Mouse (Mus musculus): ENCODE measurements around the gene Pold1.

Pold1 gene

DNA sequence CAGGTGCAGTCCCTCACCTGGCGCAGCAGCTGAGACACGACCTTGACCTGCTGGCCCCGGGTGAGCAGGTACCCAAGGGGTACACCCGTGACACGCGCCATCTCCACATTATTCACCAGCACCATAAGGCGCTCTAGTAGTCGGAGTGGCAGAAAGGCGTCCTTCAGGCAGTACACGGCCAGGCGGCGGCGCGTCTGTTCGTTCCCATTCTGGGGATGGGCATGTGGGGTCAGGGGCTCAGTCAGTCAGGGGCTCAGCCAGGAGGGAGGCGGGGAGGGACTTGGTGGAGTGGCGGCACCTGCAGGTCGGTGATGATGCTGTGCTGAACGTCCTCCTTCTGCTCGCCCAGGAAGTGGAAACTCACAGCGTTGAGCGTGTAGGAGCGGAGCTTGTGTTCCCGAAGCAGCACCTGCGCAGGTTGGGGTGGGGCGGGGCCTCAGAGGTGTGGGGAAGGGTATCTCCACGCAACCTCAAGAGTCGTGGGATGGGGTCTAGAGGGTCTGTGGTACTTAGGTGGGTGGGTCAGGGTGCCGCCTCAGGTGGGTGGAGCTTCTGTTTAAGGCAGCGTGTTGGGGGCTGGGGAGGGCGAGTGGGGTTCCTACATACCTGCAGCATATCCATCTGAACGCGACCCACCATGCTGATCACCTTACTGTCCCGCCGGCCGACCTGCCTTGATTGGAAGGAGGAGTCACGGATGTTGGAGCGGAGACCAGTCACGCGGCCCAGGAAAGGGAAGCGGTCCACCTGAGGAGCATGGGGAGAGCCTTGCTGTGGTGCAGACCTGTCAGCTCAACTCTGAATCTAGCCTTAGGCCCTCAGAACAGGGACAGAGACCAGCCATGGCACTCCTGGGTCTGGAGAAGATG, 9.7 kb downstream of the Pold1 start:
- no peak for DNase-seq

DNA sequence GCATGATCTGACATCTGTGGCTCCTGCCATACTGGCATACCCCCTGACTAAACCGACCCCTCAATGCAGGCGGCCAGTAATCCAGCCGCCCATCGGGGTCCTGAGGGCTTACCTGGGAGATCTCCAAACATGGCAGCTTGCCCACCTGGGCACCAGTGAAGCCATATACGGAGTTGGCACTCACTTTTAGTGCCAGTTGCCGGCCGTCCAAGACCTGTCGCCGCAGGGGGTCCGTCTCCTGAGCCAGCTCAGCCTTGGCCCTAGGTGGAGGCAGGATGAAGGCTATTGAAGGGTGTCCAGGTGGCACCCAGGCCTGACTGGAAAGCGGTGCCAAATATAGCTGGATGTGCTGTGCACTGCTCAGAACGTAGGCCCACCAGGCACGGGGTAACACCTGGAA, 11.2 kb downstream of the Pold1 start:
- DNase-seq: no peak

DNA sequence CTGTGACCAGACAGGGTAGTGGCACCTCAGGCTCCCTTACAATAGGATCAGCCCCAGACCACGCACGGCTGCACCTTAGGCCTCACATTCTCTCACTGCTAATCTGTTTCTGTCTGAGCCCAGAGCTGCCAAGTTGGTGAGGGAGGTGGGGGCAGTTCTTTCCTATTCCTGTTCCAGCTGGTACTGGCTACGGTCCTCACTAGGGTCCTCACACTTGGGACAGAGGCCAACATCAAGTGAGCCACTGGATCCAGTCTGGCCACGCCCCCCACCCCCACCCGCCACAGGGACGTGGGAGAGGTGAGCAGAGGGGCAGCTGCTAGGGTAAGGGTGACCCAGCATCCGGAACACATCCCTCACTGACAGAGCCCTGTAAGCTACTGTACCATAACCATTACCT, 11.6 kb downstream of the Pold1 start:
- DNase-seq: no peak

DNA sequence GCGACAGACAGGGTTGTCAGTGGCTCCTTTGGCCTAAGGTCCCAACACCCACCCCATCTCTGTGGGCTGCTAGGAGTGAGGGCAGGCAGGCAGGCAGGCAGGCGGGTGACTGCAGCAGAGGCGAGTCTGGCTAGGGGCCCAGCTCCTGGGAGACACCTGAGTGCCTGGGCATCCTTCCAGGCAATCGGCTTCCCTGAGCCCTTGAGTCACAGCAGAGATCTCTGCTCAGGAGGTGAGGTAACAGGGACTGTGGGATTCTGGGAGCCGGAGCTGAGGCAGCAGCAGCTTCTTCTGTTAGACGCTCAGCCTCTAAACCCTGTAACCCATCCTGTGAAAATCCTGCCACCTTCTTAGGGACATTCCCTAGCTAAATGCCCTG, 12.1 kb downstream of the Pold1 start:
- peak; percentile 46 for DNase-seq

DNA sequence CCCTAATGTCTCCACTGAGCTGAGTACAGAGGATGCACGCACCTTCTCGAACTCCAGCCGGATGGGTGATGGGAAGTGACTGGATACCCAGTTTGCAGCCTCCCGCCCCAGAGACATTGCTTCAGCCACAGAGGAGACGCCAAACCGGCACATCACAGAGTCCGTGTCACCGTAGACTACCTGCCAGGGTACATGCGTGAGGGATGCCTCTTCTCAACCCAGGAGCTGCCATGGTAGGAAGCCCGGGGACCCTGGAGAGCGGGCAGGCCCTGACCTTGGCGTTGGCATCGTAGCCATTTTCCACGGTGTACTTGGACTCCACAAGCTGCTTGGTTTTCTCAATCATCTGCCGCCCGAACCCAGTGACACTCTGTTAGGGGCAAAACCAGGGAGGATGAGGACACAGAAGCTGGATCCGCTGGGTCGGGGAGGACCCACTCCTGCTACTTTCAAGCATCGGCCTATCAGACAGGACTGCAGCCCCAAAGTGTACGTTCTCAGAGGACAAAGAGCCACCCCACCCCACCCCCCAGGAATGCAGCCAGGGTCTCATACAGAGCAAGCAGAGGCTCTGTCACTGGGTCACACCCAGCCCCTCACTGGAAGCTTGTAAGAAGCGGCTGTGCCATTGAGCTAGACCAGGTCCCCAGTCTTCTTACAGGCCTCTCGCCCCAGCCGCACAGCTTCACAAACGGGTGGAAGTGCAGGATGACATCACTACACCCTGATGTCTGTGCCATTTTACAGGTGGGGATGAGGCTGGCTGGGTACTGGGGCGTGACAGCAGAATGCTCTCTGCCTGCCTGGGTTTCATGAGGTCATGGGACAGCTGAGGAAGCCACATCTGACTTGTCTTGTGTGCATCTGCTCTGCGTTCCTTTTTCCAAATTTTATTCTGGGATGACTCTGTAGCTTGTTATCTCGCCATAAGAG, 12.7 kb downstream of the Pold1 start:
- DNase-seq: no peak

DNA sequence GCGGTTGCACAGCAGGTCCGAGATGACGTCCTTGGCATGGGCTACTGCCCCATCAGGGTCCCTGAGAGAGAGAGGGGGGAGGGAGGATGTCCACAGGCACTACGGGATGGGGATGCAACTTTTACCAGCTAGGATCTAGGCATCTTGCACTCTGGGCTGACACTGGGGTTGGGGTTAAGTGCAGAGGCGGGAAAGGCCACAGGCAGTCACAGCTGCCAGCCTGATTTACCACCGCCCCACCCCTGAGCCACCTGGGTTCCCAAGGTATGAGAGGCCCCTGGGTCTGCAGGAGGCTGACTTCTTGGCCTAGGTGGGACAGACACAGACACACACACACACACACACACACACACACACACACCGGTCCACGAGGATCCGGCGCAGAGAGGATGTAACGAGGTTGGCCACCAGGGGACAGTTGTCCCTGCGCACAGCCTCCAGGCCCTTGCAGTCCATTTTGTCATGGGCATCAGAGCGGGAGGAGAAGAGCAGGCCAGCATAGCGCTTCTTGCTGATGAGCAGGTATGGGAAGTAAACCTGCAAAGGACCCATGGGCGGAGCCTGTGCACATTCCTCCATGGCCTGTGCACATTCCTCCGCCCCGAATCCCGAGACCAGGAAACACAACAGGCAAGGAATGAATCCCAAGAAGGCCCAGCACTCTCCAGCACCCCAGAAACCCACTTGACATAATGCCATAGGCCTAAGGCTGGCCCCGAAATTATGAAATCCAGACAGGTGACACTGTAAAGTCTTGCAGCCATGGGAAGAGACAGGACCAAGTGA, 13.8 kb downstream of the Pold1 start:
- DNase-seq: no peak

DNA sequence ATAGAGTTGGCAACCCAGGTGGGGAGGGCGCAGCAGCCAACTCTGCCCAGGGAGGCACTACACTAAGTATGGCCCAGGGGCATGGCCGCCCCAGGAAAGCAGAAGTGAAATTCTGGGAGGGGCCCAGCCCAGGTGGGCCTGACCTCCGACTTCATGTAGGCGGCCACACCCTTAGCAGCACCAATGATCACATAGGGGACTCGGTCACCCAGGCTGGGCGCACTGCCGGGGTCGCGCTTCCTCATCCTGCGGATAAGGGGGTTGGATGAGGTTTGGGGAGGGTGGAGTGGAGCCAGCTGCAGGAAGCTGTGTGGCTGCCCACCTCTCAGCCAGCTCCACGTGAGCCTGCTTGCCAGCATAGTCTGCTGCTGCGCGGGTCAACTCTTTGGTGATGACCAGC, 14.4 kb downstream of the Pold1 start:
- no peak for DNase-seq

DNA sequence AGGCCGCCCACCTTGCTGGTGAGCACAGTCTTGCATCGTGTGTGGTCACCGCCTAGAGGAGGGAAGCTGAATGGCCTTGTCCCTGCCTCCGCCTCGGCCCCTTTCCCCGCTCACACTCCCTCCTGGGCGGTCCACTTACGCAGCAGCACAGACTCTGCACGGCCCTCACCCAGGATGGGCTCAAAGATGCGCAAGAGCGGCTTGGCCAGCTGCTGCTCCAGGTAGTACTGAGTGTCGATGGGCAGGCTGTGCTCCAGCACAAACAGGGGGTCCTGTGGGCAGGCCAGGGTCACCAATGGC, 15.0 kb downstream of the Pold1 start:
- no peak for DNase-seq

DNA sequence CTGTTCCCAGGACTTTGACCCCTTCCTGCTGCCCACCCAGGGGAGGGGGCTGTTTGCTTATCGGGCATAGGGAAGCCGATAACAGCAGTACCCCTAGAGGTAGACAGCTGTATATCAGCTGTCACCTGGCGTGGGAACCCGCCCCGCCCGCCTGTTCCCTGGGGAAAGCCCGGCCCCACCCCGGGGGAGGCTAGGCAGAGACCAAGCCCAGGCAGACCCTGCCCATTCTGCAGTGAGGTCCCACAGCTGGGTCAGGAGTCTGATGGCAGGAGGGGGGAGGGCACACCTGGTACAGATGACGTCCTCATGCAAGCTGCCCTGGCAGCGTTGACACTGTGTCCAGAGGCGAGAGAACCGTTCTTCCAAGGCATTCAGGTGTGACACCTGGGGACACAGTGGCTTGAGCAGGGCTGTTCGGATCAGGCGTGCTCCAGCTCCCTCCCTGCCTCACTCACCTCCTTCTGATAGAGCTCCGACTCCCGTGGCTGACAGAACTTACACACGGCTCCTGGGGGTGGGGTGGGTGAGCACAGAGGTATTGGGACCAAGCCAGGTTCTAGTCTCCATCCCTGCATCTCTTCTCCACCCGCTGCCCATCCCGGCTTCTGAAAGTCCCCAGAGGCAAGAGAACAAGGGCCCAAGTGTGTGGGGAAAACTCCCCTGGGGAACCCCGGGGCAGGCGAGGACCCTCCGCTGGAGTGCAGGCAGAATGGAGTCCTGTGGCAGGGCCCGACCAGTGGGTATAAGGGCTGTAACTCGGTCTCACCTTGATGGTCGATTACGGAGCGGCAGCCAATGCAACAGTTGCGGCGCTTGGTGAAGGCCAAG, 15.5 kb downstream of the Pold1 start:
- DNase-seq: no peak

DNA sequence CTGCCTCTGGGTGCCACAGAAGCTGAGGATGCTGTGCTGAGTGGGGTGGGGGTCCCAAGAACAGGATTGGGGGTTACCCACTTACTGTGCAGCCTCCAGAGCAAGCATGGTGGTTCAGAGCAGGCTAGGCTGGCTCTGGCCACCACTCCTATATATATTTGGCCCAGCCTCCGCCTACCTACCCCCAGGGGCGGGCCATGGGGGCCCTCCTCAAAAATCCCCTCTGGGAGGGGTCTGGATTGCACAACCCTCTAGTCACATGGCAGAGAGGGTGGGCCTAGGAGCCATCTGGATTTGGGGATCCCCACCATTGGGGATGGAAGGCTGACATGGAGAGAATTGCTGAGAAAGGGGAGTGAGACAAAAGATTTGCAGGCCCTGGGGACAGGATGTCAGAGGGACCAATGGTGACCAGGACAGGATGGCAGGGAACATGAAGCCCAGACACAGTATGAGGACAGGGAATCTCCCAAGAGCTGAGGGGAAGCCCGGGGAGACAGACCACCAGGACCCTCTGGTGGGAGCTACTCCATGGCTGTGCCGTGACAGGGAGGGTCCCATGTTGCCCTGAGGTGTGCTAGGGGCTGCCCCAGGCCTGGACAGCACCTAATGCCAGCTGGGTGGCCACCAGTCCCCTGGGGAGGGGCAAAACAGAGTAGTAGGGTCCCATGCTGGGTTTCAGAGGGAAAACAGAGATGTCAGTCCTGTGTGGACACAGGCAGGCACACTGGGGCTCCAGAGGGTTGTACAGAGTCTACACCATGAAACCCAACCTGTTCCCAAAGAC, 16.5 kb downstream of the Pold1 start, which contains the start of gene Spib:
Spib (minus strand) TSS at position 126 of the 787 bp plus-strand sequence.
- no peak for DNase-seq

DNA sequence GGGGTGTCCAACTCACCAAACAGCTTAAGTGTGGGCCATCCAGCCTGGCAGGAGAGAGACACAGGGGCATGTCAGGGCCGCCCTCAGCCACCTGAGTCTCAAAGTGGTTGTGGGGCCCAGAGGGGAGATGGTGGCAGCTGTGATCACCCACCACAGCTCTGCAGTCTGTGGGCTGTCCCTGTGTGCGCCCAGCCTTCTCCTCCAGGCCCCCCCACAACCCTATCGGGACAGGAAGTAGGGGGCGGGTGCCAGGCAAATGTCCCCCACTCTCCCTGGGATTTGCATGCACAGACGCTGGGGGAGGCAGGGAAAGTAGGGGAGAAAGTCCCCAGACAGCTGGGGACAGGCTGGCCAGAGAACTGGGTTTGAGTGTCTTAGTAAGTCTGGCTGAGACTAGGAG, 17.4 kb downstream of the Pold1 start:
- no peak for DNase-seq

DNA sequence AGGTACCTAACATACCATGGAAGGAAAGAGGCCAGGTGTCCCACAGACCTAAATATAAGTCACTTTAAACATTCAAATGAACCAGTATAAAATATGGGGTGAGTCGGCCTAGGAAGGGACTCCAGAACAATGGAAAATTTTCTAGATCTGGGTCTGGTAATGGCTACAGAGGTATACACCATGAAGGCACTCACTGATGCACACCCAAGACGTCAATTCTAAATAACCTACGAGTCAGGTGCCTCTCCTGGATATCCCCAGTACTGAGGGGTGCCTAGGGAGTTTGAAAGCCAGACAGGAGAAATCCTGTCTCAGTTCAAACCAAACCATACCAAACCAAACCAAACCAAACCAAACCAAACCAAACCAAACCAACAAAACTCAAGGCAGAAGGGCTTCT, 18.1 kb downstream of the Pold1 start:
- DNase-seq: no peak

DNA sequence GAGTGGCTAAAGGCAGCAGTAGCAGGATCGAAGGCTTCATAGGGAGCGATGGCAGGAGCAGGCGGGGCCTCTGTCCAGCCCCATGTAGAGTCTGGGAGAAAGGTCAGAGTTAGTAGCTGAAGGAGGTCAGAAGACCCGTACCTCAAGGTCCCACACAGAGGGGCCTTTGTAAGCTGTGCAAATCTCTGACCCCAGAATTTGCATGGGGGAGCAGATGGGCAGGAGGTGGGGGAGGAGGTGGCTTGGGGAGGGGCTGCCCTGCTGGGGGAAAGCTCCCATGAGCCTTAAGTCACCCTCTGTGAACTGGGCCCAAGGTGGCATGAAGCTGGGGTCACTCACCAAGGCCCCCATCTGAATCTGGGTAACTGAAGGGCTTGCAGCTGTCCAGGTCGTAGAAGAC, 19.1 kb downstream of the Pold1 start:
- DNase-seq: no peak

DNA sequence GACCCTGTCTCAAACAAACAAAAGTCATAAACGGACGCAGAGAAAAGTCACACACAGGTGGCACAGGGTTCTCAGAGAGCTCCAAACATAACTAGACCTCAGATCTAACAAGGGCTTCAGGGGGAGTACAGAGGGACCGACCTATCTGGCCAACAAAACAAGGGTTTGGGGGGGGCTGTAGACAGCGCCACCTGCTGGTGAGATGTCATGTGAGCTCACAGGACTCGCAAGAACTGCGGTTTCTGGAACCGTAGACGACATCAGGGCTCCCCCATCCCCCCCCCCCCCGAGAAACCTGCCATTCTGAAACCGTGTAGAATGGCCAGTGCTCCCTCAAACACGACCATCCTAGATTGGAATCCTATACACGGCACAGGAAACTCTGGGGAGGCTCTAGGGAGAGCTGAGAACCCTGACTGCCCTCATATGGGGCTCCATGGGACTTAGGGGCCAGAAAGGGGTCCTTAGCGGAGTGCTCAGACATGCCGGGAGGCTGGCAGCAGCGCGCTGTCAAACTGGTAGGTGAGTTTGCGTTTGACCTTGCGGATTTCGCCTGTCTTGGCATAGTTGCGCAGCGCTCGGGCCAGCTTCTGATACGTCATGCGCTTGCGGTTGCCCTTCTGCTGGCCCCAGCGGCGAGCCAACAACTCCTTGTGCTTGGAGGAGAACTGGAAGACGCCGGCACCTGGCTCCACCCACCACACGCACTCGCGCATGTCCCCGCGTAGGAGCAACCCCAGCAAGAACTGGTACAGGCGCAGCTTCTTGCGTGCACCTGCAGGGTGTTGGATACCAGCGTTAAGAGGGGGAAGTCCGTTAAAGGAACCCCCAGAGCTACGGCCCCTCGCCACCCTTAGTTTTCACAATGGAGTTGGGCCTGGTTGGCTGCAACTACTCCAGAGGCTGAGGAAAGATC, 20.9 kb downstream of the Pold1 start:
- peak; percentile 81 for DNase-seq

DNA sequence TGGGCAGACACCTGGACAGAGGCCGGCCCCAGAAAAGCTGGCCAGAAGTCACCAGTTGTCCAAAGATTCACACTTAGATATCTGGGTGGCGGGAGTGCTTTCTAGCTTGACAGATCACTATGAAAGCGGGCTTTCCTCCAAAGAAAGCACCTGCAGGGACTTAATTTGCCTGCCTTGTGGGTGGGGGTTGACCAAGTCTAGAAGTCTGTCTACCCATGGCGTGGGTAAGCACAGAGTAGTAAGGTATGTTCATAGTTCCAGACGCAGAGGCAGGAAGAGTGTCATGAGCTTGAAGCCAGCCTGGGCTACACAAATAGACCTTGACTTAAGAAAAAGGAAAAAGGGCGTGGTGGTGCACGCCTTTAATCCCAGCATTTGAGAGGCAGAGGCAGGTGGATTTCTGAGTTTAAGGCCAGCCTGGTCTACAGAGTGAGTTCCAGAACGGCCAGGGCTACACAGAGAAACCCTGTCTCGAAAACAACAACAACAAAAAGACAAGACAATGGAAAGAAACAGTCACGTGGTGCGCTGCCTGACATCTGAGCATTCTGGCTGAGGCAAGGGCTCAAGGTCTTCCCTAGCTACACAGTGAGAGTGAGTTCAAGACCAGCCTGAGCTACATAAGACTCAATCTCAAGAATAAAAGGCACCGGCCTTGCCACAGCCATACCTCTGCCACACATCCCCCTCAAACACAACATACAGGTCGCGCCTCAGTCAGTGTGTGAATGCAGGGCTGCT, 22.1 kb downstream of the Pold1 start:
- DNase-seq: no peak

DNA sequence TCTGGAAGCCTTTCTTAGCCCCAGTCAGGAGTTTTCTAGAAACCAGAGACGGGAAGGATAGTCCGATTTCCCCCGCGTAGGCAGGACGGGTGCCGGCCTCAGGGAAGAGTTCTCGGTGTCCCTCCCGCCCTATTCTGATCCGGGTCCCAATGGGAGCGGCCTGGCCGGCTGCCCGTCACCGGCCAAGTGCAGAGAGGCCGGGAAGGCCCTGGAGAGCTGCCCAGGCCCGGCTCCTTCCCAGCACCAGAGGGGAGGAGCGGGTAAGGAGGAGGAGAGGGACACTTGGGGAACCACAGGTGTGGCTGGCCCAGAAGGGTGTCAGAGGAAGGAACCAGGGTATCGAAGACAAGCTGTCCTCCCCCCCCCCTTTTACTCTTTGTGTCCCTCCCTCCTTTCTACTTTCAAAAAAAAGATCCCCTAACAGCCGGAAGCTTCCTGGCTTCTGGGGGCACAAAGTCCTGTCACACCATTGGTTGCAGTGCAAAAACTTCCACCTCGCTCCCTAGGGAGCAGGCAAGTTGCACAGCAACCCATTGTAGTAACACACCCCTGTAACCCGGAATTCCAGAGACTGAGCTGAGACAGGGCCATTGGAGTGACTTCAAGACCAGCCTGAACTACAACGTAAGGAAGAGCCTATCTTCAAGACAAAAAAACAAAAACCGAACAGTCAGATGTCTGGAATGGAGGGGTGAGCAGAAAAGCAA, 23.4 kb downstream of the Pold1 start:
- peak; percentile 52 for DNase-seq

DNA sequence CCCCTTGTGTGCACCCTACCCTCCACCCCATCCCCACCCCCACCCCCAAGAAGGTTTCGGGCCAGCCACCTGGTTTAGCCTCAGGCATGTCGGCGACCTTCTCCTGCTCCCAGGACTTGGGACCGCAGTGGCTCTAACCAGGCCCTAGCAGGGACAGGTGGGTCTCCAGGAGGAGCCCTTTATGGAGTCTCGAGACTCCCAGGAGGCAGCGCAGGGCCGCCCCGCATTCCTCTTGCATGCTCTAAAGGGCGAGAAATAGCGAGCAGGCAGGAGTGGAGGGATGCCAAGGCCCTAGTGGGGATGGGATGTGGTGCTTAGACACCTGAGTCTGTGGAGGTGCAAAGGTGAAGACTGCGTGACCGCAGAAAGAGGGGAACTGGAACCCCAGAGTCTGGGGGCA, 24.1 kb downstream of the Pold1 start, which contains the start of gene Mybpc2:
Mybpc2 (minus strand) TSS at position 155 of the 400 bp plus-strand sequence.
- DNase-seq: no peak

DNA sequence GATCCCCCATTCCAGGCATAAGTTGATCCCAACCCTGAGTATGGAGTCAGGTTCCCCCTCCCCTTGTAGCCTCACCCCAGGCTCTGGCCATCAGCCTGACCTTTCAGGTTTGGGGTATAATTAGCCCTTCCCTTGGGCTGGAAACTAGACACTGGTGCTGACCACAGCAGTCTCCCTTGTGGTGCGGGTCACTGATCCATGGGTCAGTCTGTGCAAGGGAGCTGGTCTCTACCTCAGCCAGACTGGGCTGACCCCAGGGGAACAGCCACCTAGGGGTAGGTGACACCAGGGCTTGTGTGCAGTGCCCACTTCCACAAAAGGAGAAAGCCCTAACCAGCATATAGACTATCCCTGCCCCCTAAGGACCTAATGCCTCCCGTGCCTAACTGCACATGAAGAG, 25.6 kb downstream of the Pold1 start:
- no peak for DNase-seq

DNA sequence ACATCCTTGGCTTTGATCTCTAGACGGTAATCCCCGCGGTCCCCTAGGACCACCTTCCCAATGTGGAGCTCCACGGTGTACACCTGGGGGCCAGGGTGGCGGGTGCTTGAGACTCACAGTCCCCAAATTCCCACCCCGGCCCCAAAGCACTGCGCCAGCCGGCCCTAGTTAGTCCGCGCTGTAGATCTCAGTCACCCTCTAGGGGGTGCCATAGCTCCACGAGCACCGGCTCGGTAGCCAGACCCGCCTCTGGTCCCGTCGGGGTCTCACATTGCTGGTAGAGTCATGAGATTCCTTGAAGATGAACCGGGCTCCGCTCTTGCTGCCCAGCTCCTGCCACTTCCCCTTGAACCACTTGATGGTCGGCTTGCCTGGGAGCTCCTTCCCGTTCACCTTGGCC, 26.9 kb downstream of the Pold1 start:
- DNase-seq: no peak

Measured in layer of hippocampus, adult 9-11 months (tissue).